Mouse (Mus musculus): Measurements from ENCODE around the gene Ptpn22. TPM values are rescaled to one million over a fixed set of nuclear protein-coding genes. Genes with fewer than 3 reads are reported as not detected.

Gene Ptpn22
- total RNA-seq (2023) = 72.0 to 84.2 TPM (median 75.4 TPM) in 4 replicates

GRCm38 (mm10) chr3:103858881-103859801, at the start of gene Ptpn22:
TSS of gene Ptpn22 (plus strand) at chr3:103859795.

GRCm38 (mm10) chr3:103832426-103832825, 27.2 kb upstream of the Ptpn22 start, which contains the start of gene Bcl2l15:
TSS of gene Bcl2l15 (plus strand) at chr3:103832601.

GRCm38 (mm10) chr3:103914010-103914669, 54.5 kb downstream of the Ptpn22 start, which contains the start of gene Rsbn1:
TSS of gene Rsbn1 (plus strand) at chr3:103914120.

Other genes starting within 250 kb of the Ptpn22 start
- 0.29 TPM in 1 of 4 replicates, not detected in the others for gene Atg4a-ps, start 213.7 kb upstream of the Ptpn22 start, total RNA-seq (2023)
- 1.2 to 1.7 TPM (median 1.5 TPM) in 4 replicates for gene Olfml3, start 121.8 kb upstream of the Ptpn22 start, total RNA-seq (2023)
- gene Gm10964, start 120.4 kb upstream of the Ptpn22 start, total RNA-seq (2023) = not detected in 4 replicates
- gene Hipk1, start 68.2 kb upstream of the Ptpn22 start, total RNA-seq (2023) = 200 to 222 TPM (median 217 TPM) in 4 replicates
- 15.8 to 19.9 TPM (median 18.3 TPM) in 4 replicates for gene Dclre1b, start 50.4 kb upstream of the Ptpn22 start, total RNA-seq (2023)
- gene Ap4b1, start 50.3 kb upstream of the Ptpn22 start, total RNA-seq (2023) = 21.6 to 28.1 TPM (median 26.1 TPM) in 4 replicates
- gene Gm43064, start 50.2 kb upstream of the Ptpn22 start, total RNA-seq (2023) = 0.81 to 2.1 TPM (median 1.4 TPM) in 4 replicates
- gene Bcl2l15, start 27.2 kb upstream of the Ptpn22 start, total RNA-seq (2023) = 0.75 to 0.78 TPM in 2 of 4 replicates, not detected in the others
- gene Rsbn1, start 54.3 kb downstream of the Ptpn22 start, total RNA-seq (2023) = 46.0 to 51.4 TPM (median 48.4 TPM) in 4 replicates
- gene Phtf1, start 108.3 kb downstream of the Ptpn22 start, total RNA-seq (2023) = 21.0 to 23.7 TPM (median 21.7 TPM) in 4 replicates

Data from B cell, adult 62 days (primary cell).